Mouse (Mus musculus) hindbrain, postnatal 0 days (tissue): ENCODE results near the gene Tspan14. TPM values are rescaled to one million over a fixed set of nuclear protein-coding genes. Genes with fewer than 3 reads are reported as not detected.

Source experiments
- ATAC-seq: fragments of 200-750 bp; cut with Nextera tagmentation; 2 replicates; pipeline ENCODE4 v1.8.0; 2017; ENCODE audit warnings: mild to moderate bottlenecking, moderate TSS enrichment, moderate library complexity
- DNase-seq: peaks from one replicate; pipeline ENCODE4 v3.0.0-alpha.2; 2015; ENCODE audit warnings: low spot score
- H3K27ac ChIP-seq: fragments of 300-500 bp; sonication (generic); 2 replicates; pipeline ENCODE4 v1.5.1; 2014; ENCODE audit warnings: mild to moderate bottlenecking
- H3K27me3 ChIP-seq: fragments of 300-500 bp; sonication (generic); 2 replicates; pipeline ENCODE4 v1.6.1; 2014; ENCODE audit warnings: low read length, mixed read lengths; ENCODE audit not compliant: insufficient read depth
- H3K36me3 ChIP-seq: fragments of 300-500 bp; sonication (generic); 2 replicates; pipeline ENCODE4 v1.6.1; 2014; ENCODE audit warnings: low read length, mixed read lengths; ENCODE audit not compliant: insufficient read depth
- H3K4me1 ChIP-seq: fragments of 300-500 bp; sonication (generic); 2 replicates; pipeline ENCODE4 v1.6.1; 2014; ENCODE audit warnings: antibody characterized with exemption, low read length, mixed read lengths; ENCODE audit not compliant: insufficient read depth
- H3K4me2 ChIP-seq: fragments of 300-500 bp; sonication (generic); 2 replicates; pipeline ENCODE4 v1.6.1; 2014; ENCODE audit warnings: low read depth, mild to moderate bottlenecking, low read length, moderate library complexity, mixed read lengths
- H3K4me3 ChIP-seq: fragments of 300-500 bp; sonication (generic); 2 replicates; pipeline ENCODE4 v1.5.1; 2014; ENCODE audit warnings: low read length
- H3K9ac ChIP-seq: fragments of 300-500 bp; sonication (generic); replicated peaks from 2 replicates; pipeline ENCODE4 v1.6.1; 2014; ENCODE audit warnings: mild to moderate bottlenecking, low read length, moderate library complexity, mixed read lengths
- H3K9me3 ChIP-seq: fragments of 300-500 bp; sonication (generic); 2 replicates; pipeline ENCODE4 v1.6.1; 2016; ENCODE audit warnings: low read length, mixed read lengths
- CTCF ChIP-seq: IDR thresholded peaks from 2 replicates; pipeline ENCODE4 v1.5.1; 2016; ENCODE audit warnings: antibody characterized with exemption, control low read depth, low read depth
- WGBS: fragments of 180-500 bp; shearing (Covaris S2); extraction: QIAGEN DNeasy Blood & Tissue Kit; methylation state at CpG from one replicate; pipeline ENCODE4 v1.1.7; 2014; 5-methylcytosine and 5-hydroxymethylcytosine counted together
- polyA plus RNA-seq: library from polyadenylated mRNA; unstranded; fragments of >200 nt; fragmentation: Nextera tagmentation; extraction: Ambion mirVana; gene quantifications from 2 replicates; pipeline ENCODE4 v1.2.1, GENCODE M21; 2015
- total RNA-seq: library from RNA; depleted of rRNA; stranded (reverse); fragments of >200 nt; gene quantifications from 2 replicates; pipeline ENCODE4 v1.2.3, GENCODE M21; 2014

Tspan14 gene
- total and polyA plus RNA-seq, 2 experiments from 2014 or later: 30.4 to 39.2 TPM

DNA sequence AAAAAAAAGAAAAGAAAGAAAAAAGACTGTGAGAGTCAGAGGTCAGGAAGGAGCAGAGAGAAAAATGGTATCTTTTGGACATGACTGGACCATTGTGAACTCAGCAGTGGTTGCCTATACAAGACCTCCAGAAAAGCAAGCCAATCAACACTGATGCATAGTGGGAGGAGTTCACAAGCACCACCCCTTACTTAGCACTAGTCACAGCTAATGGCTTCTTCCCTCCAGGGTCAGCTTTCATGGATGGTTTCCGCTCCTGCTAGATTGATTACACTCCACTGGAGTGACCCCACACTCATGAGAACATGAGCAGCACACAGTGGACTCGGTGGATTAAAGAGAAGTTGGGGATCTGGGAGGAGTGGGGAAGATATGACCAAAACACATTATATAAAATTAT lies 66.3 kb downstream of the Tspan14 start:
- H3K36me3 ChIP-seq: no peaks in the 10 kb centered on the region
- ATAC-seq (no peak), DNase-seq (no peak)
- no peak overlapping the region for H3K4me3 ChIP-seq
- H3K9me3 ChIP-seq: no peaks in the 10 kb centered on the region
- no peaks in the 10 kb centered on the region for H3K27me3 ChIP-seq
- H3K27ac ChIP-seq: no peak overlapping the region
- WGBS: 84% methylated on average over 2 of the region's 2 CpGs
- H3K4me2 ChIP-seq: no peak overlapping the region
- no peak for TF ChIP-seq CTCF
- no peaks in the 10 kb centered on the region for H3K4me1 ChIP-seq
- H3K9ac ChIP-seq: no peak overlapping the region

- no peak overlapping the region for H3K9ac ChIP-seq
- no peak overlapping the region for H3K4me3 ChIP-seq
- H3K36me3 ChIP-seq: no peaks in the 10 kb centered on the region
- H3K27me3 ChIP-seq: no peaks in the 10 kb centered on the region
- WGBS: 88% methylated on average over 3 of the region's 3 CpGs
- no peak overlapping the region for H3K27ac ChIP-seq
- H3K4me1 ChIP-seq: no peaks in the 10 kb centered on the region
- ATAC-seq: no peak
- TF ChIP-seq CTCF: no peak
- no peaks in the 10 kb centered on the region for H3K9me3 ChIP-seq
- no peak for DNase-seq
- no peak overlapping the region for H3K4me2 ChIP-seq
Measured at GRCm38 (mm10) chr14:40897916-40898315, 68.7 kb downstream of the Tspan14 start.

- H3K9ac ChIP-seq: no peak overlapping the region
- TF ChIP-seq CTCF: no peak
- WGBS: 76% methylated on average over 8 of the region's 8 CpGs
- no peak overlapping the region for H3K27ac ChIP-seq
- ATAC-seq: no peak
- no peak overlapping the region for H3K4me3 ChIP-seq
- no peaks in the 10 kb centered on the region for H3K27me3 ChIP-seq
- no peaks in the 10 kb centered on the region for H3K9me3 ChIP-seq
- no peaks in the 10 kb centered on the region for H3K36me3 ChIP-seq
- no peak for DNase-seq
- H3K4me2 ChIP-seq: no peak overlapping the region
- H3K4me1 ChIP-seq: no peaks in the 10 kb centered on the region
Measured at GRCm38 (mm10) chr14:40895681-40896080, 70.9 kb downstream of the Tspan14 start.

DNA sequence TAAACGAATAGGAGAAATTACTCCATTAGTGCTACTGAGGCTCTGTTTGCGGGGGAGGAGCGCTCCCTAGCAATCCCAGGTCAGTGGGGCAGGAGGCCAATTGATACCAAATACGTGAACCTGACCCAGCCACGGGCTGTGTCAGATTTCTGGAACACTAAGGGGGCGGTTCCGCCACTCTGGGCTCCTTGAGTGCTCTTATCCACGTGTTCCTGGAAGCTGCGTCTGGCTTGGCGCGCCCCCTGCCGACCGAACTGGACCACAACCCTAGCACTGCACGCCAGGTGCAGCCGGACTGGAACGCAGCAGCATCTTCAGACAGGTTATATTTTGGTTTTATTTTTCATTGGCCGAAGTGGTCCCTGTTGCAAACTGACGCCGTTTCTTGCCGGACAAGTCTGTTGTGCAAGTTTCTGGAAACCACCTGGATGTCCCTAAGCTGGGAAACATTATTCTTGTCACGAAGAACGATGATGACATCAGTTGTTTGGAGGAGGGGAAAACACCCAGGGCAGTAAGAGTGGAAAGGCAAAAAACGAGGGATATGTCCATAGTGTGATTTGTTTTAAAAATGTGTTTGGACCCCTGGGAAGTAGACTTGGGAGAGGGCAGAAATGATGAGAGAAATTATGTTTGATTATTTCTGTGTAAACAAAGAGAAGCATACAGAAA lies 71.9 kb downstream of the Tspan14 start:
- peak; percentile 90 for ATAC-seq
- no peaks in the 10 kb centered on the region for H3K36me3 ChIP-seq
- H3K9me3 ChIP-seq: no peaks in the 10 kb centered on the region
- H3K4me1 ChIP-seq: no peaks in the 10 kb centered on the region
- peak overlapping the region; percentile 21 for H3K4me3 ChIP-seq
- WGBS: 13% methylated on average over 23 of the region's 23 CpGs
- H3K4me2 ChIP-seq: peak overlapping the region; percentile 54
- H3K27ac ChIP-seq: no peak overlapping the region
- peak; percentile 95 for TF ChIP-seq CTCF
- peak; percentile 87 for DNase-seq
- no peaks in the 10 kb centered on the region for H3K27me3 ChIP-seq
- peak overlapping the region; percentile 24; the same call in 1 of the 2 replicates for H3K9ac ChIP-seq

DNA sequence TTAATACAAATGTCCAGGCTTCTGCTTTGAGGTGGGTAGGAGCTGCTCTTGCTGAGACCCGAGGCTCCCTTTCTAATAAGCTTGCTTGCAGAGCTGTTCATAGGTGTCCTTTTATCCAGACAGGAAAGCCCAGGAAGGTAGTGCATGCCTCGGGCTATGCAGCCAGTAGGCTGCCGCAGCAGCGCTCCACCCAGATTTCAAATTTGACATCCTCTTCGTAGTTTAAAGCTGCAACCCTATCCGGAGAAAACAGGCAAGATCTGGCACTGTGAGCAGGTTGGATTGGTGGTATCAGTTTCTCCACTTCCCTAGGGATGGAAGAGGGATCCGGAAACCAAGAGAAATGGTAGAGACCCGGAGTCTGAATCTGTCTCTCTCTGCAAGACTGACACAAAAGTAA lies 72.7 kb downstream of the Tspan14 start:
- no peak for DNase-seq
- no peaks in the 10 kb centered on the region for H3K36me3 ChIP-seq
- no peaks in the 10 kb centered on the region for H3K4me1 ChIP-seq
- H3K27me3 ChIP-seq: no peaks in the 10 kb centered on the region
- WGBS: 79% methylated on average over 8 of the region's 8 CpGs
- H3K27ac ChIP-seq: no peak overlapping the region
- no peak for ATAC-seq
- no peak for TF ChIP-seq CTCF
- no peak overlapping the region; the same call in 1 of the 2 replicates for H3K9ac ChIP-seq
- no peak overlapping the region for H3K4me2 ChIP-seq
- no peaks in the 10 kb centered on the region for H3K9me3 ChIP-seq
- H3K4me3 ChIP-seq: no peak overlapping the region

DNA sequence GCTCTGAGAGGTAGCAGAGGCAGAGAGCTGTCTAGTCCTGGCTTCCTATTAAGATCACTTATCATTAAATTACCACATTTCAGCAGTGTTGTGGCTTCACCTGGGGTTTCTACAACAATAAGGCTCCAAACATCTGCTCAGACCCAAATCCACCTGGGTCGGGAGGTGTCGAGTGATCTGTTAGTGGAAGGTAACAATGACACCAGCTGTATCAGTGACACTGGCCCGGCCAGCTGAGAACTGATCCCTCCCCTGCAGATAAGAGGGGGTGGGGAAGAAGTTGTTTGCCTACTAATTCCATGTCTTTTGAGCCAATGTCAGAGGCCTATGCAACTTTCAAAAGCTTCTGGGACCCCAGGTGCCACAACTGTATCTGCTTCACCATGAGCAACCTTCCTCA lies 73.4 kb downstream of the Tspan14 start, which contains the start of gene Sh2d4b:
TSS of gene Sh2d4b (minus strand) at position 71 of the 400 bp plus-strand sequence.
- 80% methylated on average over 3 of the region's 3 CpGs for WGBS

DNA sequence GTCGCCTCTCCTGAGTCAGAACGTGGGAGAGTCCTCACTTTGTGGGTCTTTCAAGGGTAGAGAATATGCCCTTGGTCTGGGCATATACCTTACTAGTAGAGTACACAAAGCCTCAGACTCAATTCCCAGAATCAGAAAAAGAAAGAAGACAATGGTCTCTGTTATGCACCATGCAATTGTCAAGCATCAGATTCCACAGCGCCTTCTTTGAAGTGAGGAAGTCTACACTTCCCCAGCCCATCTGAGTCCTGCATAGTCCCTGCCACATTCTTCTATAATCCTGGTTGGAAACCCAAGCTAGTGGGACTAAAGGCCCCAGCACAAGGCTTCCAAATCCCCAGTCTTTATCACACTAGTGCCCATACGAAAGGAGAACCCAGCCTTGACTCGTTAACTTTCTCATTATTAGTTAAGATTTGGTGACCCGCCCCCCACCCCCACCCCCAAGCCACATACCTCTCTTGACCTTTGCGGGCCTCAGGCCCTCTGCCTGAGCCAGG lies 74.2 kb downstream of the Tspan14 start:
- TF ChIP-seq CTCF: no peak
- Histone ChIP-seq H3K27me3 (no peaks in the 10 kb centered on the region), H3K9ac (no peak overlapping the region), H3K4me1 (no peaks in the 10 kb centered on the region), H3K27ac (no peak overlapping the region), H3K36me3 (no peaks in the 10 kb centered on the region), H3K9me3 (no peaks in the 10 kb centered on the region), H3K4me3 (no peak overlapping the region), H3K4me2 (no peak overlapping the region)
- WGBS: 90% methylated on average over 7 of the region's 7 CpGs
- DNase-seq (no peak), ATAC-seq (no peak)

More for the DNA sequence above, 73.4 kb downstream of the Tspan14 start, which contains the start of gene Sh2d4b:
- Histone ChIP-seq H3K27ac (no peak within 1 kb of the TSS), H3K4me1 (no peaks in the 10 kb centered on the region), H3K4me3 (no peak within 1 kb of the TSS), H3K9ac (no peak within 1 kb of the TSS), H3K36me3 (no peaks in the 10 kb centered on the region), H3K27me3 (no peaks in the 10 kb centered on the region), H3K9me3 (no peaks in the 10 kb centered on the region), H3K4me2 (no peak within 1 kb of the TSS)
- no peak for TF ChIP-seq CTCF
- DNase-seq (no peak), ATAC-seq (no peak)
